Mouse (Mus musculus): ENCODE measurements around the gene Abca13.

Gene Abca13

GRCm38 (mm10) chr11:9669430-9669829, 477.7 kb downstream of the Abca13 start:
- DNase-seq (ENCODE audit: low read depth, low spot score), result no peak

GRCm38 (mm10) chr11:9684952-9685351, 493.2 kb downstream of the Abca13 start:
- DNase-seq (ENCODE audit: low read depth, low spot score), result no peak

DNA sequence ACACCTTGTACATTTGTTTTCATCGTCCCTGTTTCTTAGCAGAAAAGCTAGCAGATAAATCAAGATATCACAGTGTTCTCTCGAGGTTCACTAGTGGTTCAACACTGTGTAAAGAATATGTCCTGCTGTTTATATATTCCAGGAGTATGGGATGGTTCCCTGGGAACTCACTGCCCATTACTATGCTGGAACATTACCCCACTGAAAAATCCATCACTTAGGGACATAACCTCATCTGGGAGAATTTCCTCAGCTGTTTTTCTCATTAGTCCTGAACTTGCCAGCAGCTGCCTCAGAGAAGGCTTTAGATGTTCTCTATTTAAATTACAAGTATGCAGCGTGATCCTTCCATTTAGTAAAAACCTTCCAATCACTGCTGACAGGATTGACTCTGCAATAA, 513.4 kb downstream of the Abca13 start:
- no peak for DNase-seq (ENCODE audit: low read depth, low spot score)

DNA sequence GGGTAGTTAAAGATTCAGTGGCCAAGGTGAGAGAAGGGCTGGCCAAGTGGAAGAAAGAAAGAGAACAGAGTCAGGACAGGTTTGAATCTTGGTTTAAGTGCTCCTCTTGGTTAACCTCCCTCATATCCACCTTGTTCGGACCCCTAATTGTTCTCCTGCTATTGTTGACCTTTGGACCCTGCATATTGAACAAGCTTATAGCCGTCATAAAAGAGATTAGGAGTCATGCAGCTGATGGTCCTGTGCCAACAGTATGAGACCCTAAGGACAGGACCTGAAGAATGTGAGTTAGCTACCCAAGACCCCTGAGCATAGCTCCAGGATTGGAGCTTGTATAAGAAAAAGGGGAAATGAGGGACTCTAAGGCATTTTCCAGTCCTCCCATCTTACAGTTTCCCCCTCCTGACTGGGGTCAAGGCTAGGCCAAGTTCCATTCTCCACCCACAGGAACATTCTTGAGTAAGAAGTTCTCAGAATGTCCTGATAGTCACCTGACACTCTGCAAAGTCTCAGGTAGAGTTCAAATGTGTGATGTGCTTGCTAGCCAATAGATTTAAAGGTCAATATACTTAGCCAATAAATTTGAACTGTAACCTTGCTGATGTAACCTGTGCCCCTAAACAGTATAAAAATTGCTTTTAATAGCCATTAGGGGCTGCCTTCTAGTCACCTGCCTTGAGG, 536.2 kb downstream of the Abca13 start:
- no peak for DNase-seq (ENCODE audit: low read depth, low spot score)

DNA sequence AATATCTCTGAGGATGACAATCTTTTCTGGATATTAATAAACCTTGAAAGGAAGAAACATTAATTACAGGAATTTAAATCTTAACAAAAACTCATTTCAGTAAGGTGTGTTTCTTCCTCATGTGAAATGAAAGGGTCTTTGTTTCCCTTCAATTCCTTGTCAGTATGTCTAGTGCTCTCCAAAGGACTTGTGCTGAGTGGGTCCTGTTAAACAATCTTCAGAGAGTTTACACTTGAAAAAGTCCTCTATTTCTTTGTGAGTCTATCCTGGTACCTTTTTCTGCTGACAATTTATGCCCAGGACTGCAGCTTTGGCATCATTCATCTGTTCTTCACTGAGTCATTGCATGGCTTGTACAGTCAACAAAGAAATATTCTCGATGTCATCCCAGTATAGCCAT, 539.6 kb downstream of the Abca13 start:
- no peak for DNase-seq (ENCODE audit: low read depth, low spot score)
